Mouse (Mus musculus) adrenal gland (tissue): Measurements from ENCODE around the gene Abca3.
"Not testable (repeated sequence)": the region's sequence is repeated elsewhere in the genome, so short reads cannot be mapped to it uniquely, and the experiment has no call there.

Experiments
- intact Hi-C: fragments of 180-260 bp; cut with DNase I; formaldehyde crosslinking; loops from one replicate; pipeline ENCODE4 v1.15.1; 2025

Abca3 gene

GRCm38 (mm10) chr17:24378496-24378895 is 26.7 kb downstream of the Abca3 start:
- intact Hi-C loops, result no loop called here

- intact Hi-C loops, result no loop called here
Observed at GRCm38 (mm10) chr17:24383789-24384188, 32.0 kb downstream of the Abca3 start.

GRCm38 (mm10) chr17:24388711-24389110 is 37.0 kb downstream of the Abca3 start:
- intact Hi-C loops, result no loop called here

- intact Hi-C loops, result loop anchor here (5.0 kb wide), 3 partner anchors 38 to 233 kb away; partner anchors contain the start of genes Abca17 and Abca3
Observed at GRCm38 (mm10) chr17:24389865-24390264, 38.1 kb downstream of the Abca3 start.

- intact Hi-C loops, result loop anchor here (5.0 kb wide), 3 partner anchors 39 to 234 kb away; partner anchors contain the start of genes Abca17 and Abca3
Observed at GRCm38 (mm10) chr17:24391149-24391548, 39.4 kb downstream of the Abca3 start.

- intact Hi-C loops, result loop anchor here (5.0 kb wide), 3 partner anchors 41 to 236 kb away; partner anchors contain the start of genes Abca17 and Abca3
Observed at GRCm38 (mm10) chr17:24393527-24393926, 41.8 kb downstream of the Abca3 start.

- intact Hi-C loops, result loop anchor here (5.0 kb wide), 3 partner anchors 42 to 237 kb away; partner anchors contain the start of genes Abca17 and Abca3
Observed at GRCm38 (mm10) chr17:24394456-24394855, 42.7 kb downstream of the Abca3 start.

GRCm38 (mm10) chr17:24402371-24402770 is 50.6 kb downstream of the Abca3 start:
- intact Hi-C loops, result no loop called here

GRCm38 (mm10) chr17:24407116-24407803 is 55.5 kb downstream of the Abca3 start:
- intact Hi-C loops, result no loop called here

GRCm38 (mm10) chr17:24413557-24414211 is 61.9 kb downstream of the Abca3 start:
- intact Hi-C loops, result no loop called here

GRCm38 (mm10) chr17:24414230-24414976 is 62.7 kb downstream of the Abca3 start, which contains the start of gene Rnps1:
TSS of gene Rnps1 (plus strand) at chr17:24414565.
- intact Hi-C loops, result no loop called here

GRCm38 (mm10) chr17:24415011-24415410 is 63.3 kb downstream of the Abca3 start:
- intact Hi-C loops, result no loop called here

- intact Hi-C loops, result no loop called here
Observed at GRCm38 (mm10) chr17:24416051-24416652, 64.4 kb downstream of the Abca3 start.

- intact Hi-C loops, result no loop called here
Observed at GRCm38 (mm10) chr17:24423114-24423513, 71.4 kb downstream of the Abca3 start.

- intact Hi-C loops, result no loop called here
Observed at GRCm38 (mm10) chr17:24424489-24424888, 72.7 kb downstream of the Abca3 start.

- intact Hi-C loops, result not testable (repeated sequence)
Observed at GRCm38 (mm10) chr17:24425326-24425725, 73.6 kb downstream of the Abca3 start.

GRCm38 (mm10) chr17:24425905-24426304 is 74.2 kb downstream of the Abca3 start:
- intact Hi-C loops, result no loop called here

- intact Hi-C loops, result no loop called here
Observed at GRCm38 (mm10) chr17:24426471-24427169, 74.9 kb downstream of the Abca3 start, which contains the start of gene Eci1. TSS of gene Eci1 (plus strand) at chr17:24426641.

- intact Hi-C loops, result no loop called here
Observed at GRCm38 (mm10) chr17:24427170-24427557, 75.4 kb downstream of the Abca3 start.

GRCm38 (mm10) chr17:24429201-24429983 is 77.6 kb downstream of the Abca3 start:
- intact Hi-C loops, result no loop called here
